Mouse (Mus musculus): ENCODE results near the gene Ahnak. TPM values are rescaled to one million over a fixed set of nuclear protein-coding genes. Genes with fewer than 3 reads are reported as not detected.
"Not testable (repeated sequence)": the region's sequence is repeated elsewhere in the genome, so short reads cannot be mapped to it uniquely, and the experiment has no call there.

Gene Ahnak
- total RNA-seq, 2 experiments from 2014 or later, result 17.2 to 18.5 TPM

GRCm38 (mm10) chr19:9038136-9038535, 49.1 kb downstream of the Ahnak start:
- no peak for DNase-seq (ENCODE audit: low spot score in 2 of 2)

GRCm38 (mm10) chr19:9039266-9039665, 50.2 kb downstream of the Ahnak start:
- no peak for DNase-seq (ENCODE audit: low spot score in 2 of 2)

- DNase-seq (ENCODE audit: low spot score in 2 of 2), result no peak
Measured at GRCm38 (mm10) chr19:9039928-9040327, 50.8 kb downstream of the Ahnak start.

- no peak for DNase-seq (ENCODE audit: low spot score in 2 of 2)
Measured at GRCm38 (mm10) chr19:9040649-9041048, 51.6 kb downstream of the Ahnak start.

GRCm38 (mm10) chr19:9041074-9041473, 52.0 kb downstream of the Ahnak start:
- no peak for DNase-seq (ENCODE audit: low spot score in 2 of 2)

- DNase-seq (ENCODE audit: low spot score in 2 of 2), result no peak
Measured at GRCm38 (mm10) chr19:9043123-9043522, 54.0 kb downstream of the Ahnak start.

- no peak for DNase-seq (ENCODE audit: low spot score in 2 of 2)
Measured at GRCm38 (mm10) chr19:9044291-9044690, 55.2 kb downstream of the Ahnak start.

GRCm38 (mm10) chr19:9047207-9047945, 58.3 kb downstream of the Ahnak start:
- no peak for DNase-seq (ENCODE audit: low spot score in 2 of 2)

GRCm38 (mm10) chr19:9047946-9048387, 58.9 kb downstream of the Ahnak start:
- DNase-seq (ENCODE audit: low spot score in 2 of 2), result no peak

- no peak for DNase-seq (ENCODE audit: low spot score in 2 of 2)
Measured at GRCm38 (mm10) chr19:9048981-9049687, 60.0 kb downstream of the Ahnak start.

GRCm38 (mm10) chr19:9050294-9051229, 61.5 kb downstream of the Ahnak start:
- DNase-seq (ENCODE audit: low spot score in 2 of 2), result no peak

GRCm38 (mm10) chr19:9051985-9052384, 62.9 kb downstream of the Ahnak start:
- not testable (repeated sequence) for DNase-seq (ENCODE audit: low spot score in 2 of 2)

GRCm38 (mm10) chr19:9052803-9053431, 63.8 kb downstream of the Ahnak start:
- no peak for DNase-seq (ENCODE audit: low spot score in 2 of 2)

- DNase-seq (ENCODE audit: low spot score in 2 of 2), result peak in 1 of 2 experiments; percentile 32
Measured at GRCm38 (mm10) chr19:9055153-9055552, 66.1 kb downstream of the Ahnak start.

GRCm38 (mm10) chr19:9055703-9056355, 66.7 kb downstream of the Ahnak start:
- DNase-seq (ENCODE audit: low spot score in 2 of 2), result no peak

- no peak for DNase-seq (ENCODE audit: low spot score in 2 of 2)
Measured at GRCm38 (mm10) chr19:9057679-9058078, 68.6 kb downstream of the Ahnak start.

- DNase-seq (ENCODE audit: low spot score in 2 of 2), result no peak
Measured at GRCm38 (mm10) chr19:9058331-9058884, 69.3 kb downstream of the Ahnak start.

- DNase-seq (ENCODE audit: low spot score in 2 of 2), result no peak
Measured at GRCm38 (mm10) chr19:9058944-9059343, 69.9 kb downstream of the Ahnak start.

- DNase-seq (ENCODE audit: low spot score in 2 of 2), result no peak
Measured at GRCm38 (mm10) chr19:9059391-9059790, 70.3 kb downstream of the Ahnak start.

GRCm38 (mm10) chr19:9060103-9060502, 71.0 kb downstream of the Ahnak start:
- no peak for DNase-seq (ENCODE audit: low spot score in 2 of 2)

All from layer of hippocampus, postnatal 10 days (tissue).